ENCODE assay signal across 8 mouse cellular contexts in the genomic region with DNA sequence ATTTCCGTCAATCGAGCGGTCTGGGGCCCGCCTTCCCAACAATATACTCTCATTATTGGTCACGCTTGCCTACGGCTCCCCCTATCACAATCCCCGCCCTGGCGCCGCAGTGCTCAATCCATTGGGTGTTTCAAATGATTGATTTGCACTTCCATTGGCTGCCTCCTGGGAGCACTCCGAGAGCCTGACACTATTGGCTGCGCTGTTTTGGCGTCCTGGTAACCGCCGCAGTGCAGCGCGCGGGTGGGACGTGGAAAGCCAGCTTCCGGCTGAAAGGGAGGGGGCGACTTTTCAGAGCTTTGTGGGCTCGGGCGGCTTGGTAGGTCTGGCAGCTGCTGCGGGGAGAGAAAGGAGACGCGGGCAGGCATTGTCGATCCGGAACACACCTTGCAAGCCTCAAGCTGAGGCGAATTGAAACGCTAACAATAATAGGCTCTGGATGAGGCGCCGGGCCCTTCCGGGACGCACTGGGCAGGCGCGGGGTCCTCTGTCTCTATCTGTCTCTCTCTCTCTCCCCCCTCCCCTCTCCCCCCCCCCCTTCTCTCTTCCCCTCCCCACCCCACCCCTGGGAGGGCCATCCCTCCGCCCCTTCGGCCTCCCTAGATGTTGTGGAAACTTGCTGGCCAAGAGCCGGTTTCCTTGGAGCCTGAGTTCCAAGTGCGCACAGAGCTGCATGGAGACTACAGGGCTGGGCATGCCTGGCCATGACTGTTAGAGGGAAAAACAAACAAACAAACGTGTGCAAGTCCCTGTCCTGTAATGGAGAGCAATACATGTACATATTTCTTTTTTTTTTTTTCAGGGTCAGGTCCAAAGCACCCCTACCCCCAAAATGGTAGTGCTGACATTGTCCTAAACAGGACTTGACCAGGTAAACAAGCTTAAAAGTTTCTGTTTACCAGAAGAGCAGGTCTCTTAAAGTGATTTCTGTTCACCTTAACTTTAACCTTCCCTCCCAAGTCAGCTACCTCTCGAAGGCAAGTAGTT. TPM values are rescaled to one million over a fixed set of nuclear protein-coding genes. Genes with fewer than 3 reads are reported as not detected.
A peak's percentile ranks its signal among the peaks of the same experiment; 100 is the strongest.
DNase-seq lines count a peak whose midpoint lies in the region; ATAC-seq and TF ChIP-seq lines count a peak whose summit lies in the region.

No protein-coding gene starts in this region.

- 2% methylated on average over 41 of the region's 41 CpGs for WGBS in forebrain, embryonic 10.5 days
- 2% methylated on average over 41 of the region's 41 CpGs for WGBS in heart, embryonic 14.5 days
- WGBS in liver, embryonic 11.5 days, result 2% methylated on average over 40 of the region's 41 CpGs

- no peaks in the 10 kb centered on the region for H3K9me3 ChIP-seq in CH12.LX (replicated peaks; ENCODE audit: low read length)
- H3K9me3 ChIP-seq in forebrain, embryonic 10.5 days, result no peaks in the 10 kb centered on the region
- no peaks in the 10 kb centered on the region for H3K9me3 ChIP-seq in heart, embryonic 14.5 days (ENCODE audit: control insufficient read depth, low read length)
- no peaks in the 10 kb centered on the region for H3K9me3 ChIP-seq in liver, embryonic 11.5 days (ENCODE audit: control insufficient read depth, low read length)

- TF ChIP-seq EP300 in CH12.LX (IDR thresholded peaks at IDR 0.05; ENCODE audit: low read length), result no peak

- no peak for TF ChIP-seq RAD21 in CH12.LX (IDR thresholded peaks at IDR 0.05; ENCODE audit: low read depth, low read length)

- H3K9ac ChIP-seq in CH12.LX (ENCODE audit: insufficient read depth, low read depth), result peak overlapping the region; percentile 89
- H3K9ac ChIP-seq in heart, embryonic 14.5 days (ENCODE audit: low read length), result peak overlapping the region; percentile 77
- peak overlapping the region; percentile 74 for H3K9ac ChIP-seq in liver, embryonic 11.5 days (ENCODE audit: low read depth, low read length)

- H3K4me3 ChIP-seq in CH12.LX (replicated peaks in 1 of 3; ENCODE audit: low read depth in 2 of 3, low read length in 2 of 3, poor library complexity in 1 of 3), result peak overlapping the region; percentile 64 to 73 (median 65)
- H3K4me3 ChIP-seq in forebrain, embryonic 10.5 days, result peak overlapping the region; percentile 87
- peak overlapping the region; percentile 71 to 91 for H3K4me3 ChIP-seq in heart, embryonic 14.5 days (ENCODE audit: control insufficient read depth in 1 of 2, insufficient read depth in 1 of 2, low read depth in 1 of 2, low read length in 2 of 2)
- H3K4me3 ChIP-seq in liver, embryonic 11.5 days (ENCODE audit: low read depth, low read length), result peak overlapping the region; percentile 82
- peak overlapping the region; percentile 99 for H3K4me3 ChIP-seq in myocyte

- H3K36me3 ChIP-seq in CH12.LX (replicated peaks in 1 of 2; ENCODE audit: control insufficient read depth in 1 of 2, insufficient read depth in 1 of 2, low read length in 1 of 2) (peaks cover 22 to 26% of the 10 kb centered on the region in 2 experiments), myocyte (ENCODE audit: control insufficient read depth, insufficient read depth) (peaks cover 23% of the 10 kb centered on the region)
- H3K36me3 ChIP-seq in forebrain, embryonic 10.5 days (replicated peaks), result peaks cover 27% of the 10 kb centered on the region
- H3K36me3 ChIP-seq in heart, embryonic 14.5 days (ENCODE audit: control insufficient read depth, insufficient read depth, low read length), result peaks cover 20% of the 10 kb centered on the region
- H3K36me3 ChIP-seq in liver, embryonic 11.5 days (ENCODE audit: control insufficient read depth, insufficient read depth, low read length), result peaks cover 9% of the 10 kb centered on the region
- H3K36me3 ChIP-seq in splenic B cell, adult 2 months (ENCODE audit: control insufficient read depth, insufficient read depth, low read length, poor library complexity, severe bottlenecking), result no peaks in the 10 kb centered on the region; the same call in 1 of the 2 replicates

- H3K4me2 ChIP-seq in CH12.LX (ENCODE audit: insufficient read depth, low read depth, poor library complexity, severe bottlenecking) (peak overlapping the region; percentile 76), myocyte (ENCODE audit: low read depth) (peak overlapping the region; percentile 76)
- peak overlapping the region; percentile 60 for H3K4me2 ChIP-seq in heart, embryonic 14.5 days (ENCODE audit: low read length)
- H3K4me2 ChIP-seq in liver, embryonic 11.5 days, result peak overlapping the region; percentile 68

- dilution Hi-C loops in CH12.LX (cut with MboI; ENCODE audit: extremely low pct_ligation_motif_present, extremely low pct_unique_long_range_greater_than_20kb, low sequenced_read_pairs), result no loop called here

- no peak for TF ChIP-seq CTCF in CH12.LX (conservative IDR thresholded peaks at IDR 0.05 in 1 of 2, IDR thresholded peaks at IDR 0.05 in 1 of 2; ENCODE audit: low read depth in 2 of 2, low read length in 2 of 2)

- H3K79me2 ChIP-seq in CH12.LX (replicated peaks; ENCODE audit: control insufficient read depth, extremely low read depth, insufficient read depth, poor library complexity, severe bottlenecking) (peaks cover 9% of the 10 kb centered on the region), myocyte (ENCODE audit: control insufficient read depth, insufficient read depth) (peaks cover 11% of the 10 kb centered on the region)

- peak overlapping the region; percentile 59 for H3ac ChIP-seq in myocyte (ENCODE audit: control insufficient read depth, insufficient read length)

- H3K27me3 ChIP-seq in CH12.LX (replicated peaks) (peaks cover 12% of the 10 kb centered on the region), myocyte (ENCODE audit: control insufficient read depth, insufficient read depth, insufficient read length) (peaks cover 3% of the 10 kb centered on the region)
- 0 out of 2 replicates have a peak, but pooled peaks cover under 1% of the 10 kb centered on the region for H3K27me3 ChIP-seq in forebrain, embryonic 10.5 days (ENCODE audit: poor library complexity, severe bottlenecking)
- peaks cover 3% of the 10 kb centered on the region; the same call in 1 of the 2 replicates for H3K27me3 ChIP-seq in heart, embryonic 14.5 days (ENCODE audit: control insufficient read depth, insufficient read depth, low read length)
- no peaks in the 10 kb centered on the region for H3K27me3 ChIP-seq in liver, embryonic 11.5 days (replicated peaks; ENCODE audit: control insufficient read depth, insufficient read depth, low read length)
- H3K27me3 ChIP-seq in splenic B cell, adult 2 months (ENCODE audit: control insufficient read depth, insufficient read depth, low read length, poor library complexity, severe bottlenecking), result no peaks in the 10 kb centered on the region

- TF ChIP-seq POLR2A in CH12.LX (IDR thresholded peaks at IDR 0.05; ENCODE audit: low read depth, low read length) (no peak), myocyte (IDR thresholded peaks at IDR 0.05; ENCODE audit: insufficient read length, low read depth) (peak; percentile 58)

- peaks cover 13 to 34% of the 10 kb centered on the region in 2 experiments; a peak in 3 of 4 replicates for H3K4me1 ChIP-seq in CH12.LX (ENCODE audit: control insufficient read depth in 1 of 2, insufficient read depth in 2 of 2)
- peaks cover 40% of the 10 kb centered on the region for H3K4me1 ChIP-seq in forebrain, embryonic 10.5 days
- peaks cover 5 to 21% of the 10 kb centered on the region in 2 experiments for H3K4me1 ChIP-seq in heart, embryonic 14.5 days (ENCODE audit: control insufficient read depth in 2 of 2, insufficient read depth in 2 of 2, low read length in 2 of 2)
- H3K4me1 ChIP-seq in liver, embryonic 11.5 days (replicated peaks; ENCODE audit: control insufficient read depth, insufficient read depth, low read length), result peaks cover 6% of the 10 kb centered on the region

- peak; percentile 93 for ATAC-seq in heart, embryonic 14.5 days (ENCODE audit: insufficient number of reproducible peaks, insufficient read depth, low FRiP score, low read depth)
- peak; percentile 91 for ATAC-seq in liver, embryonic 11.5 days (replicated peaks; ENCODE audit: low FRiP score)

- H3K27ac ChIP-seq in CH12.LX (ENCODE audit: insufficient read depth, low read depth), result peak overlapping the region; percentile 93
- peak overlapping the region; percentile 97 for H3K27ac ChIP-seq in forebrain, embryonic 10.5 days
- peak overlapping the region; percentile 97 to 100 for H3K27ac ChIP-seq in heart, embryonic 14.5 days (replicated peaks in 1 of 2; ENCODE audit: control insufficient read depth in 1 of 2, insufficient read depth in 1 of 2, low read depth in 2 of 2, low read length in 2 of 2)
- H3K27ac ChIP-seq in liver, embryonic 11.5 days (ENCODE audit: low read depth, low read length), result peak overlapping the region; percentile 95

- no peak for DNase-seq in CH12.LX (ENCODE audit: extremely low read depth)
- peak; percentile 97 for DNase-seq in c-Kit-positive CD71-negative TER-119-negative erythroid progenitor cells, embryonic 14.5 days (ENCODE audit: low read depth)
- peak; percentile 98 for DNase-seq in forebrain, embryonic 10.5 days (ENCODE audit: extremely low spot score, low spot score)
- DNase-seq in kidney, postnatal 10 days, result peak; percentile 98
- DNase-seq in liver, embryonic 11.5 days (ENCODE audit: low spot score), result peak; percentile 96
- DNase-seq in splenic B cell, adult 2 months (ENCODE audit: low read depth, low spot score), result peak; percentile 99

- in situ Hi-C loops in CH12.LX (cut with MboI; ENCODE audit: low pct_ligation_motif_present, low pct_unique_long_range_greater_than_20kb, low sequenced_read_pairs), result no loop called here

RNA-seq across cellular contexts. Expression of gene Tubb4b, which starts 0.6 kb away (rescaled TPM):
- total RNA-seq in CH12.LX (2012; rRNA removed) (356 and 564 TPM in 2 replicates), CH12.LX (2014; rRNA removed) (592 and 605 TPM in 2 replicates)
- polyA plus RNA-seq in CH12.LX (2012; ENCODE audit: insufficient read length, low read depth) (490 and 520 TPM in 2 replicates), myocyte (2012; fragmentation: generic; extraction: Trizol) (359 TPM)
- 736 and 780 TPM in 2 replicates for polyA plus RNA-seq in forebrain, embryonic 10.5 days (2016; fragmentation: Nextera tagmentation; extraction: Ambion mirVana)
- polyA plus RNA-seq in heart, embryonic 14.5 days (2014; fragmentation: Nextera tagmentation; extraction: Ambion mirVana), result 342 and 395 TPM in 2 replicates
- polyA plus RNA-seq in liver, embryonic 11.5 days (2014; fragmentation: Nextera tagmentation; extraction: Ambion mirVana), result 823 and 870 TPM in 2 replicates

RNA-seq across cellular contexts. Expression of gene Fam166a, which starts 6.5 kb away (rescaled TPM):
- total RNA-seq in CH12.LX (2012; rRNA removed) (0.38 and 0.42 TPM in 2 replicates), CH12.LX (2014; rRNA removed) (not detected in 2 replicates)
- polyA plus RNA-seq in CH12.LX (2012; ENCODE audit: insufficient read length, low read depth) (23.4 and 35.0 TPM in 2 replicates), myocyte (2012; fragmentation: generic; extraction: Trizol) (0.48 TPM)
- polyA plus RNA-seq in forebrain, embryonic 10.5 days (2016; fragmentation: Nextera tagmentation; extraction: Ambion mirVana), result 0.67 and 0.80 TPM in 2 replicates
- polyA plus RNA-seq in heart, embryonic 14.5 days (2014; fragmentation: Nextera tagmentation; extraction: Ambion mirVana), result 0.93 TPM in 1 of 2 replicates, not detected in the other
- 0.45 TPM in 2 replicates for polyA plus RNA-seq in liver, embryonic 11.5 days (2014; fragmentation: Nextera tagmentation; extraction: Ambion mirVana)

RNA-seq across cellular contexts. Expression of gene Slc34a3, which starts 9.1 kb away (rescaled TPM):
- total RNA-seq in CH12.LX (2012; rRNA removed) (not detected in 2 replicates), CH12.LX (2014; rRNA removed) (not detected in 2 replicates)
- polyA plus RNA-seq in CH12.LX (2012; ENCODE audit: insufficient read length, low read depth) (not detected in 2 replicates), myocyte (2012; fragmentation: generic; extraction: Trizol) (not detected)
- polyA plus RNA-seq in forebrain, embryonic 10.5 days (2016; fragmentation: Nextera tagmentation; extraction: Ambion mirVana), result not detected in 2 replicates
- polyA plus RNA-seq in heart, embryonic 14.5 days (2014; fragmentation: Nextera tagmentation; extraction: Ambion mirVana), result not detected in 2 replicates
- polyA plus RNA-seq in liver, embryonic 11.5 days (2014; fragmentation: Nextera tagmentation; extraction: Ambion mirVana), result 0.07 TPM in 1 of 2 replicates, not detected in the other

RNA-seq across cellular contexts. Expression of gene Stpg3, which starts 10.6 kb away (rescaled TPM):
- total RNA-seq in CH12.LX (2012; rRNA removed) (not detected in 2 replicates), CH12.LX (2014; rRNA removed) (not detected in 2 replicates)
- polyA plus RNA-seq in CH12.LX (2012; ENCODE audit: insufficient read length, low read depth) (not detected in 2 replicates), myocyte (2012; fragmentation: generic; extraction: Trizol) (not detected)
- not detected in 2 replicates for polyA plus RNA-seq in forebrain, embryonic 10.5 days (2016; fragmentation: Nextera tagmentation; extraction: Ambion mirVana)
- polyA plus RNA-seq in heart, embryonic 14.5 days (2014; fragmentation: Nextera tagmentation; extraction: Ambion mirVana), result not detected in 2 replicates
- 0.29 TPM in 1 of 2 replicates, not detected in the other for polyA plus RNA-seq in liver, embryonic 11.5 days (2014; fragmentation: Nextera tagmentation; extraction: Ambion mirVana)

RNA-seq across cellular contexts. Expression of gene Rnf224, which starts 11.5 kb away (rescaled TPM):
- total RNA-seq in CH12.LX (2012; rRNA removed), result not detected in 2 replicates
- total RNA-seq in CH12.LX (2014; rRNA removed), result not detected in 2 replicates
- polyA plus RNA-seq in CH12.LX (2012; ENCODE audit: insufficient read length, low read depth), result not detected in 2 replicates
- not detected in 2 replicates for polyA plus RNA-seq in forebrain, embryonic 10.5 days (2016; fragmentation: Nextera tagmentation; extraction: Ambion mirVana)
- not detected in 2 replicates for polyA plus RNA-seq in heart, embryonic 14.5 days (2014; fragmentation: Nextera tagmentation; extraction: Ambion mirVana)
- 0.10 and 0.21 TPM in 2 replicates for polyA plus RNA-seq in liver, embryonic 11.5 days (2014; fragmentation: Nextera tagmentation; extraction: Ambion mirVana)
- not detected for polyA plus RNA-seq in myocyte (2012; fragmentation: generic; extraction: Trizol)

Comparison
In these comparisons a context has a peak if more than half of its experiments do, and no peak if none do; other contexts are left out.
1. RNA of gene Fam166a, which starts 6.5 kb away (polyA plus RNA-seq): 23.4 to 35.0 TPM in CH12.LX; 0.93 TPM in heart, embryonic 14.5 days, 0.67 to 0.80 TPM in forebrain, embryonic 10.5 days, 0.48 TPM in myocyte (single experiment) and 0.45 TPM in liver, embryonic 11.5 days; every median in the first group is over 10 times any median in the second.
2. Peak in every context shown above with its lines, with median percentiles within 50 percentile points of each other: H3K27ac ChIP-seq, H3K4me2 ChIP-seq, H3K4me3 ChIP-seq and H3K9ac ChIP-seq.